Mouse (Mus musculus) 3134 (cell line): ENCODE measurements at regions not wholly inside any gene's neighbourhood (a gene's known extent, or its start where the extent isn't known, plus 50 kb on each side); places are given as distances from the start of the nearest gene placed in this dataset.
A peak's percentile ranks its signal among the peaks of the same experiment; 100 is the strongest.

ENCODE experiments used
- DNase-seq: peaks from one replicate; pipeline ENCODE4 v3.0.0-alpha.2; 2011; ENCODE audit warnings: low spot score; ENCODE audit not compliant: insufficient read length; ENCODE audit errors: extremely low read depth

GRCm38 (mm10) chr1:142403602-142404001, 1236.9 kb upstream of the B3galt2 start:
- no peak for DNase-seq

GRCm38 (mm10) chr1:142422711-142423110, 1217.8 kb upstream of the B3galt2 start:
- no peak for DNase-seq

- DNase-seq, result peak; percentile 0
These were observed 1207.2 kb upstream of the B3galt2 start for GRCm38 (mm10) chr1:142433300-142433699.

- DNase-seq, result no peak
These were observed 1198.9 kb upstream of the B3galt2 start for GRCm38 (mm10) chr1:142441592-142441991.

GRCm38 (mm10) chr1:142468235-142468634, 1172.2 kb upstream of the B3galt2 start:
- DNase-seq, result no peak

- DNase-seq, result no peak
These were observed 1170.3 kb upstream of the B3galt2 start for GRCm38 (mm10) chr1:142470114-142470513.
